Mouse (Mus musculus) stomach, postnatal 0 days (tissue): ENCODE measurements at regions not wholly inside any gene's neighbourhood (a gene's known extent, or its start where the extent isn't known, plus 50 kb on each side); places are given as distances from the start of the nearest gene placed in this dataset.

Experiments
- CTCF ChIP-seq: IDR thresholded peaks from 2 replicates; pipeline ENCODE4 v1.5.1; 2016; ENCODE audit warnings: antibody characterized with exemption, low read depth, mild to moderate bottlenecking, moderate library complexity
- EP300 ChIP-seq: optimal IDR thresholded peaks from 2 replicates; pipeline ENCODE3; 2016; ENCODE audit warnings: antibody characterized with exemption

GRCm38 (mm10) chr4:154772077-154772462 lies 65.2 kb upstream of the Ttc34 start:
- TF ChIP-seq CTCF, result no peak
- TF ChIP-seq EP300, result no peak
